Mouse (Mus musculus) liver, adult 2 months (tissue): Measurements from ENCODE around the gene Ppp4r2.

Experiments
- CTCF ChIP-seq: fragments of 200-500 bp; IDR thresholded peaks from 2 replicates; pipeline ENCODE4 v1.5.1; 2011; ENCODE audit warnings: low read depth, low read length, control low read depth
- POLR2A ChIP-seq: fragments of 200-500 bp; IDR thresholded peaks from 2 replicates; pipeline ENCODE4 v1.6.1; 2011; ENCODE audit warnings: low read length, control low read depth; ENCODE audit not compliant: insufficient read depth; ENCODE audit errors: extremely low read depth

DNA sequence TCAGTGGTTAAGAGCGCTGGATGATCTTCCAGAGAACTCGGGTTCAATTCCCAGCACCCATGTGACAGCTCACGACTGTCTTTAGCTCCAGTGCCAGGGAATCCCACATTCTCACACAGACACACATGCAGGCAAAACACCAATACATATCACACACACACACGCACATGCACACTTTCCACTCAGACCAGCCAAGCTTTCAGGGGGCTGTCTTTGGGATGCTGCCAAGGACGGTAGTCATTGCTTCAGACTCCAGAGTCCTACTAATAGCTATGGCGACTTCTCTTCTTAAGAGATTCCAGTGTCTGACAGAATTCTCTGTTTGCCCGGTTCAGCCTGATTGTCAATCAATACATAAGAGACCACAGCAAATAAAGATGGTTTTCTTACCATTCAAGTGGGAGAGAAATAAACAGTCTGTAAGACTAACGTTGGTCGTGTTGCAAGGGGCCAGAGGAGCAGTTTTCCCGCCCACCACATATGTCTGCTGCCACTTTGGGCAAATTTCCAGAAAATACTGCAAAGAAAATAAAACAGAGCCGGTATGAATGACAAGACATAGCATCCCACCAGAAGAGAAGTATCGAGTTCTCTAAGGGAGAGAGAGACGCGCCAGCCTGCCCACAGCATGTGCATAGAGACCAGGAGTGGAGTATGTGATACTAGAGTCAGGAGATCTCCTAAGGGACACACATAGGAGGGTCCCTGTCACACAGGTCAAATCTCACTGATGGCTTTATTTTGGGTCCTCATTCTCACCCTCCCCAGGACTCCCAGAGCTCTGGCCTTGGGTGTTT is 40.3 kb upstream of the Ppp4r2 start:
- TF ChIP-seq POLR2A (no peak), CTCF (no peak)
